Mouse (Mus musculus): ENCODE measurements at regions not wholly inside any gene's neighbourhood (a gene's known extent, or its start where the extent isn't known, plus 50 kb on each side); places are given as distances from the start of the nearest gene placed in this dataset.

DNA sequence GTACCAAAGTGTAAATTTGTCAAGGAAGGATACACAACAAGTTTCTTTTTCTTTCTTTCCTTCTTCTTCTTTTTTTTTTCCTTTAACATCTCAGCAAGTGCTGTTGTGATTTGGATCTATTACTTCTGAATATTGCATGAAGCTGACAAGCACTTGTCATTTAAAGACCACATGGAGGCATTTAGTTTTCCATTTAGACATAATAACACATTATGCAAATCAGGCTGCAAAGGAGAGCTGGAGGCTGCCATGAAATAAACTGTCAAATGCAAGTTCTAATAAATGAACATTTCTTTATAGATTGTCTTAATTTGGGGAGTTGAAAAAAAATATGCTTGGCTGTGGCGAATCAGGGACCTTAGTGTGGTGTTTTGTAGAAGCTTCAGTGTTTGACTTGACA, 90.8 kb upstream of the Ptbp2 start:
- H3K27me3 ChIP-seq (ENCODE audit: insufficient read depth, low read length), result no peaks in the 10 kb centered on the region
- no peak for ATAC-seq
- no peaks in the 10 kb centered on the region for H3K36me3 ChIP-seq (ENCODE audit: insufficient read depth, low read length)
- H3K4me1 ChIP-seq (ENCODE audit: insufficient read depth, low read length), result no peaks in the 10 kb centered on the region
- no peak for DNase-seq (ENCODE audit: low spot score)
- no peak overlapping the region for H3K9ac ChIP-seq (replicated peaks; ENCODE audit: low read length)
- 75% methylated on average over 1 of the region's 1 CpGs for WGBS
- no peak for TF ChIP-seq CTCF (IDR thresholded peaks at IDR 0.05; ENCODE audit: low read depth)
- H3K4me3 ChIP-seq (ENCODE audit: low read length), result no peak overlapping the region
- no peak overlapping the region for H3K4me2 ChIP-seq (ENCODE audit: low read depth, low read length)
- H3K9me3 ChIP-seq (ENCODE audit: low read length), result 0 out of 2 replicates have a peak, but pooled peaks cover 2% of the 10 kb centered on the region
- no peak overlapping the region for H3K27ac ChIP-seq

DNA sequence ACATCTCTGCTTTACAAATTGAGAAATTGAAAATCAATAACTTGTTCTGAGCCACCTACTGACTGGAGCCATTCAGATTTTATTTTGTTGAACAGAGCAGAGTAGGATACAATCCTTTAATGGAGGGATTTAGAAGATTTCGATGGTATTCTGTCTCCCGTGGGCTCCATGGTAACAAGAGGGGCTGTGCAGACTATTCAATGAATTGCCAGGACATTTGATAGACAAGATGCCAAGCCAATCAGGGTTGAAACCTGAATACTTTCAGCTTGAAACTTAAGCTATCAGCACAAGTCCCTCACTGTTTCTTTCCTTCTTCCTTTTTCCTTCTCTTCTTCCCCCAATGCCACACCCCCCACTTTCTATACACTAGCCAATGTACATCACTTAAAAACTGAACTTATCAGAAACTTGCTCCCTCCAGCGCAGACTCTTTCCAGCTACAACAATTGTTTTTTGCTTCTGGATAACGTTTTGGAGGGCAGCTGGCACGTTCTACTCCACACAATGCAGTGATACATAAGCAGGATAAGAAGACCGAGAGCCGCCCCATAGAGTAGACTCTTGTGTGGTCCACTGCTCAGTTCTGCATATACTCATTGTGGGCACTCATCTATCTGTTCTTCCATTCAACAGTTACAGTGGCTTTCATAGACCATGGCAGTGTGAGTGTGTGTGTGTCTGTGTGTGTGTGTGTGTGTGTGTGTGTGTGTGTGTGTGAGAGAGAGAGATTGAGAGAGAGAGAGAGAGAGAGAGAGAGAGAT, 78.1 kb upstream of the Ptbp2 start:
- Histone ChIP-seq H3K4me3 (ENCODE audit: low read length) (no peak overlapping the region), H3K4me1 (ENCODE audit: insufficient read depth, low read length) (no peaks in the 10 kb centered on the region), H3K36me3 (ENCODE audit: insufficient read depth, low read length) (no peaks in the 10 kb centered on the region), H3K4me2 (ENCODE audit: low read depth, low read length) (no peak overlapping the region), H3K9ac (replicated peaks; ENCODE audit: low read length) (no peak overlapping the region), H3K27me3 (ENCODE audit: insufficient read depth, low read length) (no peaks in the 10 kb centered on the region), H3K9me3 (ENCODE audit: low read length) (no peaks in the 10 kb centered on the region), H3K27ac (no peak overlapping the region)
- DNase-seq (ENCODE audit: low spot score) (peak; percentile 62), ATAC-seq (peak; percentile 56; the same call in 1 of the 2 replicates)
- WGBS, result 78% methylated on average over 7 of the region's 7 CpGs
- no peak for TF ChIP-seq CTCF (IDR thresholded peaks at IDR 0.05; ENCODE audit: low read depth)
